Mouse (Mus musculus) lung, postnatal 4 days (tissue): ENCODE data around the gene Sumo3.

Source experiments
- DNase-seq, 2 experiments: peaks; one replicate each; pipeline ENCODE4 v3.0.0; 2021

The Sumo3 gene

DNA sequence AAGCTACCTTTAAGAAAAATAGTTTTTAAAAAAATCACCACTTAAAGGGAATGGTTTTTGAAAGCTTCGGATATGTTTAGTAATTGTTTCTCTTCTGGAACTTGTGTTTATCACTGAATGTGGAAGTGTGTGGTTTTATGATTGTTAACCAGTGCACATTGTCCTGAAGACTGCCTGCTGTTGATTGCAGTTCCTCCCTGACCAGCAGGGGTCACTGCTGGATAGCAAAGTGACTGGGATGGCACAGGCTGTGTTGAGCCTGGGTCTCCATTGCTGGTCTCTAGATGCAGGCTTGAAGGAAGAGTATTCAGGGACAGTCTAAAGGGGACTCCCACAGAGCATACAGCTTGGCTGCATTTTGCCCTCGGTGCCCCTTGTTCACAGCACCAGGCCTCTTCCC is 21.6 kb downstream of the Sumo3 start:
- peak; percentile 78 to 88 for DNase-seq

DNA sequence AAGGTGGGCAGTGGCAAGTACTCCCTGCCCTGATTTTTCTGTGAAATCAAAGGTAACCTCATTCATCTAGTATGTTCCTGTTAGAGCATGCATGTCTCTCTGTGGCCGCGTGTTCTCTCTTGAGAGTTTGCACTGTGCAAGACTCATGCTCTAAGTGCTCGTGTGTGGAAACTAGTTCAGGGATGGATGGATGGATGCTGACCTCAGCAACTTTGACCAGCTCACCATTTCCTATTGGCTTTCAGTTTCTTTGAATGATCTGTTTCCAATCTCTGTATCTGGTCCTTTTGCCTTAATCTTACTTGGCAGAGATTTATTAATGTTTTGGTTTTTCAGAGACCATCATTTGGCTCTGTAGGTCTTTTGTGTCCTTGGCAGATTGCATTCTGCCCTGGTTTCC is 23.3 kb downstream of the Sumo3 start:
- DNase-seq, result no peak

DNA sequence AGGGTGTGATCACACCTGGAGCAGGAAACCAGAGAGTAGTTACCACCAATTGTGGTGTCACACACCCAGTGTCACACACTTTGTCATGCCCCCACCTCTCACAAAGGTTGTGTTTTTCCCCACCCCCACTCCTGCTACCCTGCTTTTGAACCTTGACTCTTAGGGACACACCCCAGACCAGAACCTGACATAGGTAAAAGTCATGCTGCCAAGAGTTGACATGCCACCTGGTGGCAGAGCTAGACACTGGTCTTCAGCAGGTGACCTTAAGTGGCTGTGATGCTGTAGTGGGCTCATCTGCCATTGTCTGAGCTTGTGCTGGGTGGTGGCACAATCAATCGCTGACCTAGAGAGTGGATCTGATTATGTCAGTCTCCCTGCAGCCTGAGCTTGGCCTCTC is 24.1 kb downstream of the Sumo3 start:
- no peak for DNase-seq

DNA sequence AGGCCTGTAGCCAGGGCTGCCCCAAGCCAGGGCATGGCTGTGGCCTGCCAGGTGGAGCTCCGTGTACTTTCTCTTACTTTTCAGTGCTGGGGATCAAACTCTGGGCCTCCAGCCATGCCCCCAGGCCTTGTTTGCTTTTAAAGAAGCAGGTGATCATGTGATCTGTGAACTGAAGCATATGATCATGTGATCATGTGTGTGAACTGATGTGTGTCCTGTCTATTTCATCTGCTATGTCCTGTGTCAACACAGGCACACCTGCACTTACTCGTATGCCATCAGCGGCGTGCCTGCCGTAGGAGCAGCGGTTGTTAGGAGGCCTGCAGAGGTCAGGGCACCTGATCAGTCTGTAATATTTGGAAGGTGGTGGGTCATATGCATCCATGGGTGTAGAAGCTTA is 28.1 kb downstream of the Sumo3 start:
- DNase-seq, result no peak

DNA sequence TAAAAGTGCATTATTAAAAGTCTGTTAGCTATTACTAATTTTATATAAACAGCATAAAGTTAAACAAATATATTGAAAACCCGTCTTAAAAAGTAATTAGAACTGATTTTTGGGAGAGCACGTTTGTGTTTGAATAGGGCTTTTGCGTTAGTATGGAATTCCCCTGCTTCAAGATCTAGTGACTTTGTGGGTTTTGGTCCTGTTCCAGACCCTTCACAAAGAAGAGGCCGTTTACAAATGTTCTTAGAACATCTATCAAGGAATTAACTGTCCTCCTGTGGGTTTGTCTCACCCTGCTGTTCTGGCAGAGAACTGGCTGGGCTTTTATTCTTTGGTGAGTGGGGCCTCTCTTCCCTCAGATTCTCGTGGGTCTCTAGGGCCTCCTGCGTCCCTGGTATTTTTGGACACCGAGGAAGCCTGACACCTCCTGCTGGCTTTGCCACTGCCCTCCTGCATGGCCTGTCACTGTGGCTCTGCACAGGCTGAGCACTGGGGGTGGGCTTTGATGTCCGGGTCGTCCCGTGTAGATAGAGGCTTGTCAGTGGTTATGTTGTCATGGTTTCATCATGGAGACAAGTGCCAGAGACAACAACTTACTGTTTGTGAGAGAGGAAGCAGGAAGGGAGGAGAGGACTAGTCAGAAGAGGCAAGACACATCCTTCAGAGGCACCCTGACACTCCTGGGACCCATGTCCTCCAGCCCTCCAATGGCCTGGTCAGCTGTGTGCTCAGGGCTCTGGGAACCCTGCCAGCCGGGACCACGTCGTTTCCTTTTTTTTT is 28.7 kb downstream of the Sumo3 start:
- DNase-seq, result peak; percentile 38 to 72

DNA sequence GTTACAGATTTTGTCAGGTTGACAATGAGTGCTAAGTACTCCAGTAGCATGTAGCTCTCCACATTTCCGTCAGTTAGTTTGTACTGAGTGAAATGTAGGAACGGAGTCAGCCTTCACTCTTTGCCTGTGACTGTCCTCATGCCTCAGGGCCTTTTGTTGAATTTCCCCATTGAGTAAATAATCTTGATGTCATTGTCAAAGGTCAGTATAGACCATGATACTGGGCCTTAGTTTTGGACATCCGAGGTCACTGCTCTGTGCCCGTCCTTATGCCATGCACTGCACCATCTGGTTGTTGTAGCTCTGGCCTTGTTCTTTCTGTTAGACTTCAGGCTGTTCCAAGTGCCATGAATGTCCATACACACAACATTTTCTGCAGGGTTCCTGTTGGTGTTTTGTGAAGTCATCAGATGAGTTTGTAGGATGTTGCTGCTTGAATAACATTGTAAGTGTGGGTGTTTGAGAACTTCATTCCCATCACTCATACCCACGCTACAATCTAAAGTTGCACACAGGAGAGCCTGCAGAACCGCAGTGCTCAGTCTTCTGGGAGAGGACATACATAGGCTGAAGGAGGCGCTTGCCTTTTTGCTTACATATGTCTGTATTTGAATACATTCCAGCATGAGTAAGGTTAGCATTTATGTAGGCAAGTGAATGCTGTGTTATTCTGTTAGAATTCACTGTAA is 30.5 kb downstream of the Sumo3 start:
- no peak for DNase-seq

DNA sequence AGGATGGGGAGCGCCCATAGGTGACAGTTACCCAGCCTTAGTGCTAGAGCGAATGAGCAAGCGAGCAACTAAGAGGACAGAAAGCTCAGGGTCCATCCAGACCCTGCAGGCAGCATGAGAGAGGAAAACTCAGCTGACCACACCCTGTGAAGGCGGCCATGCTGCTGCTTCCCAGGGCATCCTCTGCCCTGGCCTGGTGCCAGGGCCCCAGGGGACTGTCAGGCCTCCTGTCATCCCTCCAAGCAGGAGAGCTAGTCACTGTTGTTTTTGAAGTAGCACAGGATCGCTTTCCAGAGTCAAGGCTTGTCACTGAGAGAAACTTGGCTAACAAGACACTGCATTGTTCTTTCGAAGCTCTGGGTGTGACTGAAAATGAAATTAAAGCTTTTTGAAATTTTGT is 33.1 kb downstream of the Sumo3 start:
- peak in 1 of 2 experiments; percentile 56 for DNase-seq

DNA sequence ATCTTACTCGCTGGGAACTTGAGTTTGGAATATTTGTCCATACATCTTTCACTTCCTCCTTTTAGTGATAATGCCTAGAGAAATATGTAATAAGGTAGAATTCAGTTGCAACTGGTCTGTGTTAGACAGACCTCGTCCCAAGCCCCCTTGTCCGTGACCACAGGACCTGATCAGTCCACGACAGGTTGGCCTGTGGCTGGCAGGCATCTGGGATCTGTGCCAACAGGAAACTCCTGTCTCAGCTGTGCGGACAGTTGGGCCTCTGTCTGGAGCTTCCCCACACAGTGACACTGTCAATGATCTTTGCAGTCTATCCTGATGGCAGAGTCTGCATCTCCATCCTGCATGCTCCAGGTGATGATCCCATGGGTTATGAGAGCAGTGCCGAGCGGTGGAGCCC is 37.3 kb downstream of the Sumo3 start:
- no peak for DNase-seq

DNA sequence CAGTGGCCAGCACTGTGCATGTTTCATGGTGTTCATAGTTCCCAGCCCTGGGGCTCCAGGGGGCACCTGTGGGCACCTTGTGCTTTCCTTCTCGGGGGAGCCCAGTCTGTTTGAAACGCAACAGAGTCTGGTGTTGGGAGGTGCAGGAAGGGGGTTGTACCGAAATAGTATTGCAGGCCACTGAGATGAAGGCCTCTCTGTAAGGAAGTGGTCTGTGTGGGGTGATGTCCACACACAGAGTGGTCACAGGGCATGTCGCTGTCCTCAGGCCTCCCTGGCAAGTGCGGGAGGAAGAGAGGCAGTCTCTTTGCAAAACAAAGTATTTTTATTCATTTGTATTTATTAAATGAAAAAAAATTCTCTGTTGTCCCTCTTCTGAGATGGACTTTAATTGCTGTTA is 39.7 kb downstream of the Sumo3 start:
- DNase-seq, result no peak

DNA sequence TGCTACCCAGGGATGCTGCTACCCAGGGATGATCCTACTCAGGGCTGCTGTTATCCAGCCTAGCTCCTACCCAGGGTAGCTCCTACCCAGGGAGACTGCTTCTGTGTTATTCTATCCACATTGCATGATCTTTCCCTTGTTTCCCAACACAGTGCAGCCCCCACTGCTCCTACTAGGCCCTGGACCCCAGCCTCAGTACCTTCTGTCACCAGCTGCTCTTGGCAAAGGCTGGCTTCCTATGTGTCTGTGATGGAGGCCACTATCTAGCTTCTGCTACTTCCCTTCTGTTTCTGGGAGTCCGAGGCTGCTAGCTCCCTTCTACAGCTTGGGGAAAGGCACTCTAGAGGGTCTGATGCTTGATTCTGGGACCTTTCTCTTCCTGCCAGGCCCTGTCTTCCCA is 41.6 kb downstream of the Sumo3 start:
- DNase-seq, result no peak

DNA sequence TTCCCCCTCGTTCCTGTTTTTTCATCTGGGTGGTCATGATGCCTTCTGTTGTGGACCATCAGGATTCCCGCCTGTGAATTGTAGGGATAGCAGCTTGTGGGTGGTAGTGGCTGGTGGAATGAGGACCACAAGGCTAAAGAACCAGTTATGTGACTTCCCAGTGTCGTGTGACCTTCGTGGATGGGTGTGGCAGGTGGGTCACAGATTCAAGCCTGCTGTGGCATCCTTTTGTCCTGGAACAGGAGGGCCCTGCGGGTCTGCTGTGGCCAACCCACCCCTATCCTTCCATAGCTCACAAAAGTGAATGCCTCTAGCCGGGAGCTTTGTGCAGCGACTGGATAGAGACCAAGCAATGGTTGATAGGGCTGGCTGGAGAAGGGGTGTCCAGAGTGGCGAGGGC is 42.0 kb downstream of the Sumo3 start:
- no peak for DNase-seq

DNA sequence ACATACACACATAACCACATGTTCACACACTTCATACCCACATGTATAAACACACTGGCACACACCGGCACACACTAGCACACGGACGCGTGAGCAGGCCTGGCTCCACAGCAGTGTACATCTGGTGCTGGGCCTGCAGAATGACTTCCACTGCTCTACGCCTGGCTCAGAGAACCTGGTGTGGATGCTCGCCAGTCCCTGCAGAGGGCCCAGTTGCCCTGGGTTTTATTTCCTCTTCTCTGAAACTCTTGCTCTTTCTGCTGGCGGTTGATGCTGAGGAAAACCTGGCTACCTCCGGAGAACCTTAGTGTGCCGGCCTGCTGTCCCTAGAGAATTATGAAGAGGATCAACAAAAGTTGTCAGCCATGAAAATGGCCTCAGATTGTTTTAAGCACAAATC is 46.1 kb downstream of the Sumo3 start:
- no peak for DNase-seq

DNA sequence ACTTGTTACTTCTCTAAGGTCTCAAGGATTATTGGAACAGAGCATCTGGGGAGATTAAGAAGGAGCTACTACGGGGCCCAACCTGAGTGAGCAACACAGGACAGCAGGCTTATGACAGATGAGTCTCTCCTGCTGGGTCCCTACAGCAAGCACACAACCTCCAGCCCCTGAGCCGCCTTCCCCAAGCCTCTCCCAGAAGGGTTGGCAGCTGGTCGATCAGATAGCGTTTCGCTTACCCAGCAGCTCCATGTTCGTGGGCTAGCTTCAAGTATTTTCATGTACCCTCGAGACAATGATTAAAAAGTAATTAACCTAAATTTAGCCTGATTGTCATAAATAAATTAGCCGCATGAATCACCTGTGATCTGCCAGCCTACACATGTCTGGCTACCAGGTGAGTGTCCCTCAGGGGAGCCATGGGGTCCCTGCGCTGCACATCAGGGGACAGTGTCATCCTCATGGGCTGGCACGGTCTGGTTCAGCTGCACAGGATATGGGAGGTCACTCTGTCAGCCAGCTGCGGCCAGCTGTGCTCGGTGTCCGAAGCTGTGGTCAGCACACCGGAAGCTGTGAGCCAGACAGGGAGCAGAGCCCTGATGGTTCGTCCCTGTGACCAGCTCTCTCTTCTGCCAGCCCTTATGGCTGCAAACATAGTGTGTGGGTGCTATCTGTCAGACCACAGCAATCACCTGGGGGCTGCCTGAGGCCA is 52.5 kb downstream of the Sumo3 start:
- DNase-seq, result peak; percentile 67 to 90

DNA sequence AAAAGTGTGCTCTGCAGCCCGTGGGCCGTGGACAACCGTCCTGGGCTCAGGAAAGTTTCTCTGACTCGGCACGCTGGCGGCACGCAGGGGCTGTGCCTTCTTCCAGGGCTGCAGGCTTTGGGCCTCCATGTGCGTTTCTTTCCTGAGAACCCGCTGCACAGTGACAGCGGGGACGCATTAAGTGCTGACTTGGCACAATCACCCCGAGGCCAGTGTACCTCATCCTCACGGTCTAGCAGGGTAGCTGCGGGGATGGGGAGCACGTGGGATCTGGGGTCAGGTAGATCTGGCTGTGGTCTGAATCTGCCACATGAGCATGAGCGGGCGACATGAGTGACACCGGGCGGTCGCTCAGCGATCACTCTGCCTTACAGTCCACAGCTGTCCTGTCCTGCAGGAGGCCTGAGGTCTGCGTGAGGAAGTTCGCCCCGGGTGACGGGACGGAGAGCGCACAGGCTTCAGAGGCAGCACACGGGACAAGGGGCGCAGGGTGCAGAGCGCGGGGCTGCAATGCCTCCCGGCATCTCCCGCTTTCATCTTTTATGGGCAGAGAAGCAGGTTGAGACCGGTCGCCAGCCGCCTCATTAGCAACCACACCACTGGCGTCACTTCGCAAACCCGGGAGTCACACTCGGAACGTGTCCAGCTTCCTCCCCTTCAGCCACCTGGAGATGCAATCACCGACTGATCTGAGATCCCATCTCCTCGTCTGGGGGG is 58.2 kb downstream of the Sumo3 start:
- DNase-seq, result no peak

DNA sequence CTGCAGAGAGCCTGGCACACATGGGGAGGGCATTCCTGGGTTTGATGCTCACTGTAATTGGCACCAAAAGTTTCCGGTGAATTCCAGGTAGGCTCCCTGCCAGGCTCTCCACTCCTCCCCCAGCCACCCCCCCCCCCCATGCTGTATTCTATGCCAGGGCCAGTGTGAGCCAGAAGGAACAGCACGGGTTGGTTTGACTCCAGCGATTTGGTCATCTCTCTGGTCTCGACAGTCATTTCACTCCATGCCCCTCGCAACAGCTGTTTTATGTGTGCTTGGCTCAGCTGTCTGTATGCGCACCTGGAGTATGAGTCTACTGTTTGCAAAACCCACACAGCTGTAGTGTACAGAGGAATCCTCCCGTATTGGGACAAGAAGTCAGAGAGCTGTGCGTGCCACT is 60.4 kb downstream of the Sumo3 start:
- no peak for DNase-seq

DNA sequence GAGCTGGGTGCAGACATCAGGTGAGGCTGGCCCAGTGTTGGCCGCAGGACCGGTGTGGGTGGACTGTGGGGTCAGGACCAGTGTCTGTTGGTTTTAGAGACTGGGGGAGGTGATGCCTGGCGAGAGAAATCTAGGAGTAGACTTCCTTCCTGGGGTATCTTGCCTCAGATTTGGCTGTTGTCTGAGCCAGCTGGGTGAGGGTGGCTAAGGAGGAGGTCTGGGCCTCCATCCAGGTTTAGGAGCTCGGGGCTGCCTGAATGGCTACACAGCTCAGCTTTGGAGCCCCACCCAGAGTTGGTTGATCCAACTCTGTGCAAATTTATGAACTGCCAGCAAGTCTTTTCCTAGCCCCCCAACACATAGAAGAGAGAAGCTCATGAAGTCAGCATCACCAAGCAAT is 61.5 kb downstream of the Sumo3 start:
- DNase-seq, result no peak
